Mouse (Mus musculus) olfactory bulb, adult 2 months (tissue): Measurements from ENCODE around the gene Olfr43.

Experiments
- CTCF ChIP-seq: fragments of 200-500 bp; IDR thresholded peaks from 2 replicates; pipeline ENCODE4 v1.5.1; 2012; ENCODE audit warnings: low read depth, mild to moderate bottlenecking, low read length, moderate library complexity; ENCODE audit not compliant: insufficient read depth
- POLR2A ChIP-seq: fragments of 200-500 bp; IDR thresholded peaks from 2 replicates; pipeline ENCODE4 v1.6.1; 2012; ENCODE audit warnings: mild to moderate bottlenecking, low read depth, low read length, moderate library complexity; ENCODE audit not compliant: insufficient read depth

DNA sequence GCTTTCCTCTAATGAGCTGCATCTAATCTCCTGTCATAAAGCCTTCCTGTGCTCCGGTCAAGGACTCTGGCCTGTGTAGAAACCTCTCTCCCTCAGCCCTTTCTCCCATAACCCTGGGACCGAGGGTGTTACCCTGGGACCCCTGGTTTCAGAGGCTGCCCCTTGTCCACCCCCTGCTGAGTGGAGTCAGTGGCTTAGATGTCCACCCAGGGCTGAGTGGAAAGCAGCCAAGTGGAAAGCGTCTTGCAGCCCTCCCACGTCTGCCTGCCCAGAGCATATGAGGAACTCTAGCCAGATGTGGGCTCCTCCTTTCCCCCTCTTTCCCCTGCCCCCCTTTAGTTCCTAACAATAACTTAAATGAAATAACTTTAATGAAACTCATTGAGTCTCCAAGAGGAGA is 28.0 kb downstream of the Olfr43 start:
- TF ChIP-seq POLR2A: no peak
- TF ChIP-seq CTCF: no peak
